Mouse (Mus musculus) retina, embryonic 14.5 days (tissue): ENCODE measurements at regions not wholly inside any gene's neighbourhood (a gene's known extent, or its start where the extent isn't known, plus 50 kb on each side); places are given as distances from the start of the nearest gene placed in this dataset.

Experiments used
- DNase-seq: peaks from one replicate; pipeline ENCODE4 v3.0.0-alpha.2; 2015; ENCODE audit warnings: low spot score

GRCm38 (mm10) chr8:78154873-78155272 is 58.2 kb upstream of the Ttc29 start:
- no peak for DNase-seq

DNA sequence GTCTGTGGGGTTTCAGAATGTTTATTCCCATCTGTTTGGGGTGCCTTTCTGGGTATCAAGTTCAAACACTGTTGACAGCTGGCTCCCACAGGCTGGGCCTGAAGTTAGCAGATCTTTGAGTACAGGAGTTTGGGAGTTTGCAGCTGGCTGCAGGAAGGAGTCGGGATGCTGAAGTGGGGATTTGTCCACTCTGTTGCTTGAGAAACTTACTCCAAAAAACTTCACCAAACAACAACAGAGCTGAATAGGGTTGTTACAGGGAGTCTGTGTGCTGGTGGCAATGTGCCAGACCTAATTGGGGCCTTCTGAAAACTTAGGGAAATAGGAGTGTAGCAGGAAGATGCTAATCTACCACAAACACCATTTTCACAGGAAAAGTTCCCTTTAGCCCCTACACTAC is 51.1 kb upstream of the Ttc29 start:
- no peak for DNase-seq

GRCm38 (mm10) chr8:78162763-78163508 is 50.2 kb upstream of the Ttc29 start:
- DNase-seq, result no peak
